In genomic region chr17:47833628-47834481, GRCm38 (mm10) we compare ENCODE assay signal across 8 mouse cellular contexts. TPM values are rescaled to one million over a fixed set of nuclear protein-coding genes. Genes with fewer than 3 reads are reported as not detected.
DNase-seq lines count a peak whose midpoint lies in the region; ATAC-seq lines count a peak whose summit lies in the region.

No protein-coding gene starts in this region.

- H3K4me2 ChIP-seq in heart, embryonic 12.5 days = peak overlapping the region; percentile 80
- peak overlapping the region; percentile 90 for H3K4me2 ChIP-seq in embryonic facial prominence, embryonic 13.5 days
- peak overlapping the region; percentile 89 for H3K4me2 ChIP-seq in intestine, embryonic 16.5 days (ENCODE audit: low read depth, low read length)
- H3K4me2 ChIP-seq in midbrain, embryonic 16.5 days (ENCODE audit: low read length) = peak overlapping the region; percentile 81

- intact Hi-C loops in heart, postnatal 25 days (cut with DNase I) = no loop called here

- 0 out of 2 replicates have a peak, but pooled peaks cover 11% of the 10 kb centered on the region for H3K27me3 ChIP-seq in heart, embryonic 12.5 days (replicated peaks)
- H3K27me3 ChIP-seq in embryonic facial prominence, embryonic 13.5 days = peaks cover 3% of the 10 kb centered on the region; the same call in 1 of the 2 replicates
- H3K27me3 ChIP-seq in intestine, embryonic 16.5 days (replicated peaks; ENCODE audit: control insufficient read depth, insufficient read depth, low read length) = no peaks in the 10 kb centered on the region
- H3K27me3 ChIP-seq in midbrain, embryonic 16.5 days (ENCODE audit: control insufficient read depth, insufficient read depth, low read depth, low read length) = peaks cover 39% of the 10 kb centered on the region

- peaks cover 56% of the 10 kb centered on the region for H3K4me1 ChIP-seq in heart, embryonic 12.5 days (replicated peaks)
- peaks cover 50% of the 10 kb centered on the region for H3K4me1 ChIP-seq in embryonic facial prominence, embryonic 13.5 days
- peaks cover 33% of the 10 kb centered on the region for H3K4me1 ChIP-seq in intestine, embryonic 16.5 days (ENCODE audit: control insufficient read depth, insufficient read depth, low read length)
- peaks cover 9% of the 10 kb centered on the region for H3K4me1 ChIP-seq in midbrain, embryonic 16.5 days (ENCODE audit: control insufficient read depth, insufficient read depth, low read length)

- peaks cover 16% of the 10 kb centered on the region for H3K36me3 ChIP-seq in heart, embryonic 12.5 days
- H3K36me3 ChIP-seq in embryonic facial prominence, embryonic 13.5 days = peaks cover 20% of the 10 kb centered on the region; the same call in 1 of the 2 replicates
- no peaks in the 10 kb centered on the region for H3K36me3 ChIP-seq in intestine, embryonic 16.5 days (ENCODE audit: control insufficient read depth, insufficient read depth, low read length)
- no peaks in the 10 kb centered on the region for H3K36me3 ChIP-seq in midbrain, embryonic 16.5 days (ENCODE audit: control insufficient read depth, insufficient read depth, low read length)

- H3K9me3 ChIP-seq in heart, embryonic 12.5 days (replicated peaks) = no peaks in the 10 kb centered on the region
- H3K9me3 ChIP-seq in embryonic facial prominence, embryonic 13.5 days = no peaks in the 10 kb centered on the region
- H3K9me3 ChIP-seq in intestine, embryonic 16.5 days (ENCODE audit: control insufficient read depth, low read length) = no peaks in the 10 kb centered on the region
- no peaks in the 10 kb centered on the region for H3K9me3 ChIP-seq in midbrain, embryonic 16.5 days (replicated peaks; ENCODE audit: control insufficient read depth, low read length, poor library complexity, severe bottlenecking)

- H3K4me3 ChIP-seq in heart, embryonic 12.5 days = peak overlapping the region; percentile 70
- peak overlapping the region; percentile 93 for H3K4me3 ChIP-seq in embryonic facial prominence, embryonic 13.5 days
- peak overlapping the region; percentile 76 for H3K4me3 ChIP-seq in intestine, embryonic 16.5 days (ENCODE audit: low read length)
- peak overlapping the region; percentile 46; the same call in 1 of the 2 replicates for H3K4me3 ChIP-seq in midbrain, embryonic 16.5 days (ENCODE audit: low read depth, low read length)

- 1% methylated on average over 45 of the region's 45 CpGs for WGBS in heart, embryonic 12.5 days
- 1% methylated on average over 36 of the region's 45 CpGs for WGBS in embryonic facial prominence, embryonic 13.5 days
- 3% methylated on average over 45 of the region's 45 CpGs for WGBS in intestine, embryonic 16.5 days
- 2% methylated on average over 45 of the region's 45 CpGs for WGBS in midbrain, embryonic 16.5 days

- no peak for ATAC-seq in heart, embryonic 12.5 days (ENCODE audit: insufficient number of reproducible peaks, low FRiP score)
- no peak for ATAC-seq in embryonic facial prominence, embryonic 13.5 days (ENCODE audit: insufficient number of reproducible peaks, insufficient read depth, low FRiP score, low TSS enrichment, low read depth)
- ATAC-seq in intestine, embryonic 16.5 days = no peak
- ATAC-seq in midbrain, embryonic 16.5 days = no peak

- peak overlapping the region; percentile 79 for H3K27ac ChIP-seq in heart, embryonic 12.5 days (ENCODE audit: poor library complexity, severe bottlenecking)
- peak overlapping the region; percentile 96 for H3K27ac ChIP-seq in embryonic facial prominence, embryonic 13.5 days
- peak overlapping the region; percentile 61 for H3K27ac ChIP-seq in intestine, embryonic 16.5 days (ENCODE audit: low read length)
- no peak overlapping the region for H3K27ac ChIP-seq in midbrain, embryonic 16.5 days (ENCODE audit: low read length)

- peak overlapping the region; percentile 80 for H3K9ac ChIP-seq in heart, embryonic 12.5 days
- peak overlapping the region; percentile 90 for H3K9ac ChIP-seq in embryonic facial prominence, embryonic 13.5 days
- H3K9ac ChIP-seq in intestine, embryonic 16.5 days (ENCODE audit: low read depth, low read length) = peak overlapping the region; percentile 82
- no peak overlapping the region for H3K9ac ChIP-seq in midbrain, embryonic 16.5 days (ENCODE audit: low read depth, low read length)

- DNase-seq in heart, postnatal 25 days (ENCODE audit: low spot score) = no peak
- DNase-seq in thymus, postnatal 25 days = no peak
- no peak for DNase-seq in cerebellum, postnatal 10 days
- no peak for DNase-seq in urinary bladder, postnatal 14 days (ENCODE audit: low spot score)

RNA-seq across cellular contexts. Expression of gene Mdfi, which starts 0.6 kb away (rescaled TPM):
- polyA plus RNA-seq in heart, embryonic 12.5 days (2016; fragmentation: Nextera tagmentation; extraction: Ambion mirVana) = 11.1 and 11.2 TPM in 2 replicates
- total RNA-seq in heart, postnatal 25 days (2021) = 1 to 10 TPM; 2.4 TPM
- 28.9 and 35.9 TPM in 2 replicates for polyA plus RNA-seq in embryonic facial prominence, embryonic 13.5 days (2015; fragmentation: Nextera tagmentation; extraction: Ambion mirVana)
- polyA plus RNA-seq in intestine, embryonic 16.5 days (2015; fragmentation: Nextera tagmentation; extraction: Ambion mirVana) = 6.5 and 8.8 TPM in 2 replicates
- 2.4 and 2.9 TPM in 2 replicates for polyA plus RNA-seq in midbrain, embryonic 16.5 days (2015; fragmentation: Nextera tagmentation; extraction: Ambion mirVana)
